Mouse (Mus musculus): Measurements from ENCODE around the gene Thy1.

GRCm38 (mm10) chr9:44007323-44007722 lies 35.9 kb upstream of the Thy1 start:
- TF ChIP-seq CTCF (IDR thresholded peaks at IDR 0.05; ENCODE audit: low read depth) (no peak), EP300 (optimal IDR thresholded peaks at IDR 0.05) (no peak)
